Mouse (Mus musculus) 3134 (cell line): ENCODE results near the gene Cenpt.

Source experiments
- DNase-seq: peaks from one replicate; pipeline ENCODE4 v3.0.0-alpha.2; 2011; ENCODE audit warnings: low spot score; ENCODE audit not compliant: insufficient read length; ENCODE audit errors: extremely low read depth

Gene Cenpt

DNA sequence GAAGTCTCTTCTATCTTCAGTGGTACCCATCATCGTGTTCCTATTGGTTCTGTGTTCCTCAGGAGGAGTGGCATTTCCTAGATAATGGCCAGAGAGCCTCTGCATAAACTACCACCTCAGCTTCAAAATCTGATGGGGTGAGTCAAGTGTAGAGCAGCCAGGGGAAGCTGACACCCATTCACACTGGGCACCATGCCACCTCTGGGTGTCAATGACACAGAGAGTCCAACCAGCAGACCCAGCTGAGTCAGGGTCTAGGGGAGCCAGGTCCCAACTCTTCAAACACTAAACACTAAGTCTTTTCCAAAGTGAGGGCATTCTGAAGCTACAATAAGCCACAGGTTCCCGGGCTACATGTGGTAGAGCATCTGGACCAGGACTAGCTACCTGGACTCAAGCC lies 44.6 kb downstream of the Cenpt start:
- DNase-seq: peak; percentile 54

DNA sequence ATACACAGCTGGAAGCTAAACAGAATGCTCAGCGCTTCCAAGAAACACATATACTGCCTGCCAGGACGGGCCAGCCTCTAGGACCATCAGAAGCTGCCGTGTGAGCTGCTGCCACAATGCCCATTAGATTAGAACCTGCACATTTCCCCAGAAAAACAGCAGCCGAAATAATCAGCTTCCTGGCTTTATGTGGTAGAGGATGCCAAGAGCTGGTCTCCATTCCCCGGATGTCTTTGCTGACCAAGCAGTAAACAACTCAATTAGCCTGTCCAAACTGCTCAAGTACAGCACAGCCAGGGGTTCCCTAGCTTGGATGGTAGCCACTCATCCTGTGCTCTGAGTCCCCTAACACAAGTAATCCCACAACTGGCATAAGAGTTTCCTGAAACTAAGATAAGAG lies 45.3 kb downstream of the Cenpt start:
- no peak for DNase-seq

DNA sequence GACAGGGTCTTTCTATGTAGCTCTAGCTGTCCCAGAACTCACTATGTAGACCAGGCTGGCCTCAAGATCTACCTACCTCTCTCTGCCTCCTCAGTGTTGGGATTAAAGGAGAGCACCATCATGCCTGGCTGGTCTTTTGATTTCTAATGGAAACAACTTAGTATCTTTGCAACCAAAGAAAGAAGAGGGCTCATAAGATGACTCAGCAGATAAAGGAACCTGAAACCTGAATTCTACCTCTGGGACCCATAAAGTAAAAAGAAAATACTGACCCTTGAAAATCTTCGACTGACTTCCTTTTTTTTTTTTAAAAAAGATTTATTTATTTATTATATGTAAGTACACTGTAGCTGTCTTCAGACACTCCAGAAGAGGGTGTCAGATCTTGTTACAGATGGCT lies 47.1 kb downstream of the Cenpt start:
- DNase-seq: no peak

GRCm38 (mm10) chr8:105805346-105805745 lies 47.7 kb downstream of the Cenpt start:
- DNase-seq: no peak

- DNase-seq: no peak
These were observed 48.3 kb downstream of the Cenpt start for GRCm38 (mm10) chr8:105804797-105805196.

GRCm38 (mm10) chr8:105801153-105801904 lies 51.7 kb downstream of the Cenpt start:
- no peak for DNase-seq

DNA sequence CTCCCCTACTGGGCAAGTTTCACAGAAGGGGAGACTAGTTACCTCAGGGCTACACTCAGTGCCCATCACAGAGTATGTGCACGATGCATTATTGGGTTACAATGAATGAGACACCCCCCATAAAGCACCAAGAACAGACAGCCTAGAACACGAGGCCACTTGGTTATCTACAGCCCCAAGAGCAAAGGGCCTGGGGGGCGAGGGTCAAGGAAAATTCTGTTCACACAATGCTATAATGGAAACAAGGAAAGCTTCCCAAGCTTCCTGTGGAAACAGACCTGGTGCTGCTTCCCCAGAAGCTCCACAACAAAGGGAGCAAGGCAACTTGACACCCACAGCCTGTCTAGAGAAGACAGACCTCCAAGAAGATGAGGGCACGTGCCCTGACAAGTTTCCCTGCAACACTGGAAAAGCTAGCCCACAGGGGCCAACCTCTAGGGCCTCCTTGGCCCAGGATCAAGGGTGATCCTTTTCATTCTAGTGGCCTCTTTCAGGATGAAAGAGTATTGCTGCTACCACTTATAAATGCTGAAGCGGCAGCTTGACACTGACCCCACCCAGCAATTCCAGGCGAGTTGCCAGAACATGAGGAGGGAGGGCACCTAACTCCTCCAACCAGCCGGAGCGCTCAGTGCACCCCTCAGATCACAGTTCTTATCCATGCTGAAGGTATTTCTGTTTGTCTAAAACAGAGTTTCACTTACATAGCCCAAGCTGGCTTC lies 53.8 kb downstream of the Cenpt start:
- no peak for DNase-seq

DNA sequence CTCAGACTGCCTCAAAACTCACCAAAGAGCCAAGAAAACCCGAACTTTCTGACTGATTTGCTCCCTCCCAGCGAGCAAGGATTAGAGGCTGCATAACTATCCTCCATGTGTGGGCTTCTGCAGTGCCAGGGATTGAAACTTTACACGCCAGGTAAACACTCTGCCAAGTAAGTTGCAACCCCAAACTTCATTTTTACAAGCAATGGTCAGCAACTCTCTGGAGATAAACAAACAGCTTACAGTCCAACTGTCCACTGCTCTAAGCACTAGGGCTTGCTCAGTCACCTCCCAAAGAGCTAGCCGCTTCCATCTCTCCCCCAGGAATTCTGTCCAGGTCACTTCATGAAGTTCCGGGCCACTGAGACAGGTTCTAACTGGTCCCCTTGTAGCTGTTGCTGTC lies 54.7 kb downstream of the Cenpt start:
- no peak for DNase-seq

- no peak for DNase-seq
These were observed 57.3 kb downstream of the Cenpt start for GRCm38 (mm10) chr8:105795785-105796184.
